Mouse (Mus musculus): ENCODE data around the gene Slc35b2.

The Slc35b2 gene

DNA sequence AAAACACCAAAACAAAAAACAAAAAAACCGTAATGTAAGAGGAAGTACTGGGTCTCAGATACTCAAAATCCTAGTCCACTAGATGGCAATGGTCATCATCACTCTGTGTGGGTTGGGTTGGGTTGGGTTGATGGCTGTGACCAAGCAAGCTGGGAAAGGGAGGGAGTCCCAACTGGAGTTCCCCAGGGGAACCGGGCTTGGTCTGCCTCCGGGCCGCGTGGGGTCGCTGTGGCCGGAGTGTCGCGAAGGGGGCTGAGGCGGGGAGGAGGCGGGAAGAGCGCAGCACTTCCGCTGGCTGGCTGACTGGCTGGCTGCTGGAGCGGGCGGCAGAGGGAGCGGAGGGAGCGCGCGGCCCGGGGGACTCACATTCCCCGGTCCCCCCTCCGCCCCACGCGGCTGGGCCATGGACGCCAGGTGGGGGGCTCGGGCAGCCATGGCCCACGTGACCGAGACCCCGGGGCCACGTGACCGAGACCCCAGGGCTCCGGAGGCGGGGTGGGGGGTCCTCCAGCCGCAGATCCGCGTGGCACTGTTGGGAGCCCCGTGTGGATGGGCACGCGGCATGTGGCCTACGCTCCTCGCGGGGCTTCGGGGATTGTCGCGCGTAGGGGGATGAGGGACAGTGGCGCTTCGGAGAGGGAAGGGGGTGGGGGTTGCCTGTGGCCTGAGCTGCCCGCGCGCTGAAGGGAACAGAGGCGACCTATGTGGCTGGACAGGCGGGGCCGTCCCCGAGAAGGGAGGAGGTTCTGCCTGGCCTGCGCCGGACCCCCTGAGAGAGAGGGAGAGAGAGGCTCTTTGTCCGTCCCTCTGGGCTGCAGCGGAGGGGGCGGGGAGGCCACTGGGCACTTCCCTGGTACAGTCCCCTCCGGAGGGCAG lies at the start of gene Slc35b2:
Slc35b2 (plus strand) TSS at position 220 of the 876 bp plus-strand sequence.
- in situ Hi-C loops (cut with MboI, MseI) = no loop called here

DNA sequence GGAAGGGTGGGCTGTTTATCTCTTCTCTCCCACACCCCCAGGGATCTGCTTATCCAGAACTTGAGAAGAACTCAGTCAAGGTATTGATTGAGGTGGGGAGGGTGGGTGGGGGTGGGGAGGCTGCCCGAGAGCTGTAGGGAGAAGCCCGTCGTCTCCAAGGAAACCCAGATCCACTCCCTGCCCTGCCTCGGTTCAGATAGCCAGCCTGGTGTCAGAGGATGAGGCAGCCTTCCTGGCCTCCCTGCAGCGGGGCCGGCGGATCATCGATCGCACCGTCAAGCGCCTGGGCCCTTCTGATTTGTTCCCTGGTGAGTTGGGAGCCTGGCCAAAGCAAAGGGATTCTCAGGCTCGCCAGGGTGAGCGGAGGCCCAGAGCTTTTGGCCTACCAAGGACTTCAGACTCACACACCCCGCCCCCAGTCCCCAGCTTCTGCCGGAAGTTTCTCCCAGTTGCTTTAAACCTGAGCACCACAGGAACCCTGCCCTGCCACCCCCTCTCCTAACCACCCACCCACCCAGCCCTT lies 48.4 kb upstream of the Slc35b2 start:
- in situ Hi-C loops (cut with MboI, MseI) = no loop called here

DNA sequence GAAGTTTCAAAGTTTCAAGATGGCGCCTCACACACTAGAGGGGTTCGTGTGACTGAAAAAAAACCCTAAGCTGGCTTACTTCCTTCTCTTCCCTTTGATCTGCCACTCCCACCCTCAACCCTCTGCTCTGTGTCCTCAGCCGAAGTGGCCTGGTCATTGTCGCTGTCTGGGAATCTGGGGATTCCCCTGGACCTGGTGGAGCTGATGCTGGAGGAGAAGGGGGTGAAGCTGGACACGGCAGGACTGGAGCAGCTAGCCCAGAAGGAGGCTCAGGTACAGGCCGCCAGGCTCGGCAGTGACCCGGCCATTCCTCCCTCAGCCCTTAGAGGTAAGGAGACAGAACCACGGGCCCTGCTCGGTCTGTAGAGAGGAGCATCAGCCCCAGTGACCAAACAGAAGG lies 47.9 kb upstream of the Slc35b2 start:
- in situ Hi-C loops (cut with MboI, MseI) = no loop called here

DNA sequence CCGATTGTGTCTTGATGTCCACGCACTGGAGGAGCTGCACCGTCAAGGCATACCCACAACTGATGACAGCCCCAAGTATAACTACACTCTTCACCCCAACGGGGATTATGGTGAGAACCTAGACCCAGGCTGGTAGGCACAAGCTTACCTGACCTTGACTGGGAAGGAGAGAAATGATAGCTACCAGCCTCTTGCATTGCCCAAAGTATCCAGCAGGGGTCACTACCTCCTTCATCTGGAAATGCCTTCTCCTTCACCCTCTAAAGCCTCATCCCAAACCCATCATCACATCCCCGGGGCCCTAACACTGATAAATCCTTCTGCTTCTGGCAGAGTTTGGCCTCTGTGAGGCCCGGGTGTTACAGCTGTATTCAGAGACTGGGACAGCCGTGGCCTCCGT lies 47.2 kb upstream of the Slc35b2 start:
- in situ Hi-C loops (cut with MboI, MseI) = no loop called here

DNA sequence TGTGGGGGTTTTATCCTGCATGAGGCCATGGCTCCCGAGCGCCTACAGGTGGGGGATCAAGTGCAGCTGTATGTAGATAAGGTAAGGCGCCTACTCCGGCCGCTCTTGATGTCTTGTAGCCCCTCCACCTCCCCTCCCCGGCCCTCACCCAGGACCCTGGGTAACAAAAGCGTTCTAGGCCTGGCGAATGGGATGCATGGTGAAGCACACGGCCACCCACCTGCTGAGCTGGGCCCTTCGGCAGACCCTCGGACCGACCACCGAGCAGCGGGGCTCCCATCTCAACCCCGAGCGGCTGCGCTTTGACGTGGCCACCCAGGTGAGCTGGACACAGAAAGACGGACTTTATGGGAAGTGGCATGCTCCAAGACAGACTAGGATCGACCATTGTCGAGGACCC lies 46.5 kb upstream of the Slc35b2 start:
- in situ Hi-C loops (cut with MboI, MseI) = no loop called here

DNA sequence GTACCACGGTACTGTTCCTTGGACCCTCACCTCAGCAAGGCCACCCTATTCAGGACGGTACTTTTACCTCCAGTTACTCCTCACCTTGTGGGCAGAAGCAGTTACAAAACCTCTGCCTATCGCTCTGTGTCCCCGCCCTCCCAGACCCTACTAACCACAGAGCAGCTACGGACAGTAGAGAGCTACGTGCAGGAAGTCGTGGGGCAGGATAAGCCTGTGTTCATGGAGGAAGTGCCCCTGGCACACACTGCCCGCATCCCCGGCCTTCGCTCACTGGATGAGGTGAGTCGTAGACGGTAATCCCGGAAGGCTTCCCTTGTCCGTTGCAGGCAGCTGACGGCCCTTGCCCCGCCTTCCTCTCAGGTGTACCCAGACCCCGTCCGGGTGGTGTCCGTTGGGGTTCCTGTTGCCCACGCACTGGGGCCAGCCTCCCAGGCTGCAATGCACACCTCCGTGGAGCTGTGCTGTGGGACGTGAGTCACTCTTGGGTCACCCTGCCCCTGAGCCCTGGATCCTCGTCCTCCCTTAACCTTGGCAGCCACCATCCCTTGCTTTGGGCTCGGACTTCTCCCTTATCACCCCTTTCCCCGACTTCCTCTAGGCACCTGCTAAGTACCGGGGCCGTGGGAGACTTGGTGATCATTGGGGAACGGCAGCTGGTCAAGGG lies 46.0 kb upstream of the Slc35b2 start:
- in situ Hi-C loops (cut with MboI, MseI) = no loop called here

DNA sequence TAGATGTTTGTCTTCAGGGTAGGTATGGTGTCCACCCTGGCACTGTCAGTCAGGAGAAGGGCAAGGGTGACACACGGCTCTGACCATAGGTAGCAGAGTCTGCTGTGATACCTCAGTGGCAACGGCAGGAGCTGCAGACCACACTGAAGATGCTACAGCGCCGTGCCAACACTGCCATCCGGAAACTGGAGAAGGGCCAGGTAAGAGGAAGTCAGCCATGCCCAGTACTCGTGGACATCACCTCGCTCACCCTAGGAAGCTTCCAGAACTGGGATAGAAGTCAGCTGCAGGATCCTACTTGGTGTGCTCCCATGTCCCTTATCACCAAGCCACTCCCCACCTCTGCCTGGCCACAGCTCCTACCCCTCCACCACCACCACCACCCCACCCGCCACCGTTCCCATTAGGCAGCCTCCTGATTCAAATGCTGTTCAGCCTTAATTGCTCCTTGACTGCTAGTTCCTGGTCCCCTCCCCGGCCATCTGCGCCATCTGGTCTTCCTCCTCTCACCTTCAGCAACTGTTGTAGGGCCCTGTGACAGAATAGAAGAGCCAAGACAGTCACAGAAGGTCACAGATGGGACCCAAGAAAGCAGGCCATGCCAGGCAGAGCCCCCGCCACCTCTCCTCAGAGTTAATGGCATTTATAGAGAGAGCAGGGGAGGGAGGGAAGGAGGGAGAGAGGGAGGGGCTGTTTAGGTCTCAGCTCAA lies 44.8 kb upstream of the Slc35b2 start:
- in situ Hi-C loops (cut with MboI, MseI) = no loop called here

DNA sequence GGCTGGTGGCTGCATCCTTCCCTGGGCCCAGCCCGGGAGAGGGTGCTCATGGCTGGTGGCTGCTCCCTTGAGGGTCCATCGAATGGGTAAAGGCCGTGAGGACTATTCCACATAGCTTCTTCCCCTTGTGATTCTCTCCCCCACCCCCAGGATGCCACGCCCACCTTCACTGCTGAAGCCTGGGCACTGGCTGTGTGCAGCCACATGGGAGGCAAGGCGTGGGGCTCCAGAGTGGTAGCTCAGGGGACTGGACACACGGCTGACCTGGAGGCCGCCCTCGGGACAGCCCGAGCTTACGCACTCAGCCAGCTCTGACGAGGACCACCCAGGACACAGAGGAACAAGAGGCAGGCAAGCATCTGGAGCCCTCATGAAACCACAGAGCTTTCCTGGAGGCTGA lies 43.5 kb upstream of the Slc35b2 start:
- in situ Hi-C loops (cut with MboI, MseI) = loop anchor here (10.0 kb wide), 1 partner anchor 555 kb away; no protein-coding TSS in a partner anchor

DNA sequence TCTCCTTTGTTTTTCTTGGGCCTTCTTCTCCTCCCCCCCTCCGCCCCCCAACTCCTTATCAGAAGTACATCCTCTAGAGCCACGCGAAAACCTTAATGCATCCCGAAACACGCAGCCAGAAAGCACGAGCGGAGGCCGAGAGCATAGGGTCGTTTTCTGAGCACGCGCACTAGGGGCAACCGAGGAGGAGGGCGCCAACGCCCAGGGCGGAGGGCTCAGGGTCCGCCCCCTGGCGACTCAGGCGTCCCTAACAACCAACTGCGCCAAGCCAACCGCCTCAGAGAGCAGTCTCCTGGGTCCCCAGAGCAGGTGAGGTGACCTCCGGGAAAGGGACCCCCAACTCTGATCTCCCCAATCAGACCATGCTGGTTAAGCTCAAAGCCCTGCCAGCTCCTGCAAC lies 40.4 kb upstream of the Slc35b2 start, which contains the start of gene Tcte1:
Tcte1 (plus strand) TSS at position 172 of the 400 bp plus-strand sequence.
- in situ Hi-C loops (cut with MboI, MseI) = loop anchor here (10.0 kb wide), 1 partner anchor 558 kb away; no protein-coding TSS in a partner anchor

DNA sequence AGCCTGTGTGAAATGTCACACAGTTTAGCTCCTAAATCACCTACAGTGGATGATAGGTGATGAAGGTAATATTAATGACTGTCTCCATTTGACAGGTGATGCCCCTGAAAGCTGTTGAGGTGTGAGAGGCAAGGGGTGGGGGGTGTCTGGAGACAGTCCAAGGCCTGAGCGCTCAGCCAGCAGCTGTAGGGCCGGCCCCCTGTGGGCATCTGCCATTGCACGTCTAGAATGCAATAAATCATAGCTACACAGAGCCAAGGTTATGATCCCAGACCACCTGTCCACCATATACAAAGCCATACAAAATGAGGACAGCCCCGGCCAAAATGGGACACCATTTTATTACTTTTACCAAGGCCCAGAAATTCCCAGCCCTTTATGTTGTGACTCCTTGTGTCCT lies 38.7 kb upstream of the Slc35b2 start:
- in situ Hi-C loops (cut with MboI, MseI) = loop anchor here (10.0 kb wide), 1 partner anchor 560 kb away; no protein-coding TSS in a partner anchor

DNA sequence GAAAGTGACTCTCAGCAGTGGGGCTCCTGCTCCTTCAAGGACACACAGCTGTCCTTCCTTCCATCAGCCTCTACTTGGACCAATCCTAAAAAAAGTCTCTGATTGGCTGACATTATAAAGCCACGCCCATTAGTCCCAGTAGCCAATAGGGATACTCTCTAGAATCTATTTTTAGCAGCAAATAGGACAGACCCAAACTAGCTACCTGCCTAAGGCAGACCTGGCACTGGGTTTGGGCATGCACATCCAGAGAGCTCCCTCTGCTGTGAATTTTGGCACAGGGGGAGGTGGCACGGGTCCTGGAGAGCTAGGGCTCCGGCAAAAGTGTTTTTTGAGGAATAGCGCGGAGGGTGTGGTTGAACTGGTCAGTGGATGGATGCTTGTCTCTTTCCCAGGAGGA lies 37.1 kb upstream of the Slc35b2 start:
- in situ Hi-C loops (cut with MboI, MseI) = loop anchor here (10.0 kb wide), 1 partner anchor 562 kb away; no protein-coding TSS in a partner anchor

DNA sequence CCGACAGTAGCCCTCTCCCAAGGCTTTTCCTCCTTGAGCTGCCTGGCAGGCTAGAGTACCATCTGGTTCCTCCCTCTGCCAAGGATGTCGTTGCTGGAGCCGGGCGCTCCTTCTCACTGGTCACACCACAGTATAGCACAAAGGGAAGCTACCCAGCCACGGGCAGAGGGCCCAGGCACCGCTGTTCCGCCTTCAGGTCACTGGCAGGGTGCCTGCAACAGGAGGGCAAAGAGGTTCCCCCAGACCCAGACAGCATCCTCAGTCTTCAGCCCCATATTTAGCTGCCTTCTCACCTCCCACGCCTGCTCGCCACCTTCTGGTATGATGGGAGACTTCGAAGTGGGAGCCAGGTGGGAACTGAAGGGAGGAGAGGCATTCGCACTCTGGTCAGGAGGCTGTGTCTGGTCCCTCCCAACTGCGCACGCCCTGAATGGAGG lies 33.3 kb upstream of the Slc35b2 start:
- in situ Hi-C loops (cut with MboI, MseI) = no loop called here

DNA sequence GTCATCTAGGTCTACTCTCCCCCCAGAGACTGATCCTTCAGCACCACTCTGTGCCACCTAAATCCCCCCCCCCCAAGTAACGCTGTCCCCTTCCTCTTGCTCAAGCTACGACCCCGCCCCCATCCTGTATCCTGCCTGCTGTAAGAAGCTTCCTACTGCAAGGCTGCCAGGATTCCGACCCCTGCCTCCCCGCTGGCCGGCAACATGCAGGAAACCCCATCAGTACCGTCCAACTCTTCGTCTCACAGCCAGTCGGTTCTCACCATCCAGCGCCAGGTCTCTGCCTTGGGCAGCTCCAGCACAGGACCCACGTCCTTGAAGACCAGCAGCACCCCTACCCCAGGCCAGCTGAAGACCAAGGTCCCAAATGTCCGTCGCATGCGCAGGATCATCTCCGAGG lies 30.8 kb upstream of the Slc35b2 start:
- in situ Hi-C loops (cut with MboI, MseI) = no loop called here

DNA sequence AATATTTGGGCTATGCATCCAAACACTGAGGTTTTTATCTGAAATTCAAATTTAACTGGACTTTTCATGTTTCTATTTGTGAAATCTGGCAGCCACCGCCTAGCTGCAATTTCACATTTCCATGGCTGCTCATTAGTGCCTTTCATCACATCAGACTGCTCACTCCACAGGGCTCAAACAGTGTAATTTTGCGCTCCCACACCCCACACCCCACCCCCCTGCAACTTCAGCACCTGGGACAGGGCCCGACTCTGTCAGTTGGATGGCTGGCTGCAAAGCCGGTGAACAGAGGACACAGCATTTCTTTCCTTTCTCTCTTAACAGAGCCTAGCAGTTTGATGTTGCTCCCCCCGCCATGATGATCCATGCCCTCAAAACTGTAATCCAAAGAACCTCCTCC lies 27.4 kb upstream of the Slc35b2 start:
- in situ Hi-C loops (cut with MboI, MseI) = no loop called here

DNA sequence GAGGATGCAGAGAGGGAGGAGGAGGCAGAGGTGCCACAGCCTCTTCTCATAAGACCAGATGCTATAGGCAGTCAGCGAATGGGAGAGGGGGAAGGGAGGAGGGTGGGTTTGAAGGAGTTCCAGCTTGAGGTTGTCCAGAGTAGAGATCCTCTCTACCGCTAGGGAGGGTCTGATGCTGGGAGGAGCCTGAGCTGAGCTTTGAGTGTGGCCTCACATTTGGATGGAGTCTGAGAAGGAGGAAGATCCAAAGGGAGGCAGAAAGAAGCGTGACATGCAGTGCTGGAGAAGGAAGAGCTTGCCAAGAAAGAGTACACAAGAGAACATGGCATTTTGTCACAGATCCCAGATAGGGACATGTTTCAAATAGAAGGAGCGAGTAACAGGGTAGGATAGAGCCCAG lies 25.3 kb upstream of the Slc35b2 start:
- in situ Hi-C loops (cut with MboI, MseI) = no loop called here

DNA sequence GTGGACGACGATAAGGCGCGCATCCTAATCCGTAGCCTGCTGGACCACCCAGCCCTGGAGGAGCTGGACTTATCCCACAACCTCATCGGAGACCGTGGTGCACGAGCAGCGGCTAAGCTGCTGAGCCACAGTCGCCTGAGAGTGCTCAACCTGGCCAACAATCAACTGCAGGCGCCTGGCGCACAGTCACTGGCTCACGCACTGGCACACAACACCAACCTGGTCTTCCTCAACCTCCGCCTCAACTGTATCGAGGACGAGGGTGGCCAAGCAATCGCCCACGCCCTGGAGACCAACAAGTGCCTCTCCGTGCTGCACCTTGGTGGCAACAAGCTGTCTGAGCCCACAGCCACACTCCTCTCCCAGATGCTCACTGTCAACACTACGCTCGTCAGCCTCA lies 24.0 kb upstream of the Slc35b2 start:
- in situ Hi-C loops (cut with MboI, MseI) = no loop called here

DNA sequence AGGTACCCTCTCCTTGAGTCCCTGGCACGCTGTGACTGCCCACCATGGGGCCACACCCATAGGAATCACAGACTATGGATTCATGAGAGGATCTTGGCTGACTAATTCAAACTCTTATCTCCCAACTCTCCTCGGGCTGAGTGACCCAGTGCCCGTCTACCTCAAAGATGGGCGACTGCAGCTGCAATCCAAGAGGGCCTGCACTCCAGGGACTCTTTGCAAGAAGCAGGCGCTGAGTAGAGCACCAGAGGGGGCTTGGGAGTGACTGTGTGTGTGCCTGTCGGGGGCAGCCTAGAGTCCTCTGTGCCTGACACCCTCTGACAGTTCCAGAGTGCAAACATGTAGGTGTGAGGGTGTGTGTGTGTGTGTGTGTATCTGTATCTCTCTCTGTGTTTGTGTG lies 21.5 kb upstream of the Slc35b2 start:
- in situ Hi-C loops (cut with MboI, MseI) = no loop called here

DNA sequence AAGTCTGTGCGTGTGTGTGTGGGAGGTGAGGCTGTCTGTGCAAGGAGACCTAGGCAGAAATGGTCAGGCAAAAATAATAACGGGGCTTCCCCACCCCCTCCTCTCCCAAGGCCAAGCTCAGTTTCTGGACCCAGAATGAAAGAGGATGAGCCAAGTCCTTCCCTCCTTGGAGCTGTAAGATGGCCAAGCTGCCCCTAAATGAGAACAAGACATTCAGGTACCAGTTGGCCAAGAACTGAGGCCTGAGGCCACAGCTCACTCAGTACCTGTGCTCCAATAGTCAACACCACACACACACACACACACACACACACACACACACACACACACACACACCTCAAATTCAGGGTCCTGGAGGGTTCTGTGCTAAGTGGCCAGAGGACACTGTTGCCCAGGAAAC lies 21.0 kb upstream of the Slc35b2 start:
- in situ Hi-C loops (cut with MboI, MseI) = no loop called here

DNA sequence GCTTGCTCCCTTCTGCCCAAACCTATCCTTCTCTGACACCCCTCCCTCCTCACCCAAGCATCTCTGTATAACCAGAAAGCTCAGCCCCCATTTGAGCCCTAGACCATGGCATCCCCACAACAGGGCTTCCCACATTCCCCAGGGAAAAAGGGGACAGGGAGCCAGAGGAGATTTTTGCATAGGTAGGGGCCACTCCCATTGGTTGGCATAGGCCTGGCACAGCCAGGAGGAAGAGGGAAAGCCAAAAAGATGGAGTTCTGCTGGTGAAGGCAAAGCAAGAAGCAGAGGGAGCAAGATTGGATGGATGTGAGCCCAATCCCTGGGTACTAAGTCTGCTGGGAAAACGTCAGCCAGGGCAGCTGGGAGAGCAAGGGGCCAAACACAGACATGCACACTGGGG lies 20.6 kb upstream of the Slc35b2 start:
- in situ Hi-C loops (cut with MboI, MseI) = no loop called here

DNA sequence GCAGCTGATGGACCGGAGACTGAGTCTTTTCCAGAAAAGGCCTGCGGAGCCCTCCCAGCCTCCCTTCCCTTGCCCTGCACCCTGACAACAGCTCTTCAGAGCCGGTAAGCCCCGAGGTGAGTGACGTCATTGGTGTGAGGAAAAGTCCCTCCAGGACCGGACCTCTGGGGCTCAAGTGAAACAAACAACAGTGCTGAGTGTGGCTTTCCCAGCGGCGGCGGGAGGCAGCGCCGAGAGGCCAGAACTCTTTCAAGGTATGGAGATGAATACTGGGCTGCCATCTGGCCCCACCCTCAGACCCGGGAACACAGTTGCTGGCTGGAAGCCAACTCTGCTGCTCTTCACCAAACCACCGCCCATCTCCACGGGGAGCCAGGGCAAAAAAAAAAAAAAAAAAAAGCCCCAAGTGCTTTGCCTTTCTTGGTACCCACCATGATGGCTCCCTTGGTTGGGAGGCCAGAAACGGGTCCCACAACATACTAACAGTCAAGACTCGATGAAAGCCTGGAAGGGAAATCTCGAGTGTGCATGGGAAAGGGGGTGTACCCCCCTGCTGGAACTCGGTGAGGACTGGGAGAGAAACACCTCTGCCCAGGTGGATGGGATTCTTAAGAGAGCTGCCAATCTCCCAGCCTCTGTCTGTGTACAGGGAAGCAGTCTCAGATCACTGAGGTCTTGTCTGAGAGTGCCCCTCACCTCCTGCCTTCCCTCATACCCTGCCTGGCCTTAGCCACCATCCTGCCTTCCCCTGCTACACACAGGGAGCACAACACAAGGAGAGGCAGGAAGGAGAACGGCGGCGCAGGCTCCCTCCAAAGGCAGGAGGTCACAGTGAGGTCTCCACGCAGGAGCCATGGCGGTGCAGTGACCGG lies 19.4 kb upstream of the Slc35b2 start:
- in situ Hi-C loops (cut with MboI, MseI) = no loop called here

DNA sequence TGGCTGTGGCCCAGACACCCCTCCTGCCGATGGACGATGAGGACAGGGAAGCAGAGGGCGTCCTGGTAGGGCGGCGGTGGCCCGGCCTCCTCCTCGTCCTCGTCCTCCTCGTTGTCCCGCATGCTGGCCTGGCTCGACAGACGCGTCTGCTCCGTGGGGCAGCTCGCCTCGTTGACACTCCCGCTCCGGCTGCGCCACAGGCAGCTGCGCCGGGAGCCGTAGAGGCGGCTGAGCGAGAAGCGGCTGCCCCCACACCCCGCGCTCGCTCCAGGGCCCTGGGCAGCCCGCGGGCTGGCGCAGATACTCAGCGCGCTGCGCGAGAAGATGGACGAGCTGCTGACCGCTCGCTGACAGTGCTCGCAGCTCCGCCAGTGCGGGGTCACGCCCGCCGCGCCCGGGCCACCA lies 18.8 kb upstream of the Slc35b2 start:
- in situ Hi-C loops (cut with MboI, MseI) = no loop called here

All from regulatory T cell (primary cell).